ENCODE assay signal across 10 mouse cellular contexts in genomic region chr2:104525506-104525905, GRCm38 (mm10). TPM values are rescaled to one million over a fixed set of nuclear protein-coding genes. Genes with fewer than 3 reads are reported as not detected.
DNase-seq lines count a peak whose midpoint lies in the region; ATAC-seq and TF ChIP-seq lines count a peak whose summit lies in the region.
"Had no signal": no experiment of that assay in that cellular context is flagged by ENCODE, and none has a peak within 500 bp of the region (broad histone marks: within the 10 kb centered on the region; RNA-seq: fewer than 3 reads in every experiment).

No protein-coding gene starts in this region.

- no peak overlapping the region for H3K9ac ChIP-seq in lung, embryonic 14.5 days
- H3K9ac ChIP-seq in midbrain, postnatal 0 days (replicated peaks; ENCODE audit: low read length, poor library complexity, severe bottlenecking), result no peak overlapping the region
- H3K9ac ChIP-seq: embryonic facial prominence, embryonic 15.5 days had no signal

- 7% methylated on average over 5 of the region's 5 CpGs for WGBS in lung, embryonic 14.5 days
- WGBS in midbrain, postnatal 0 days, result 71% methylated on average over 5 of the region's 5 CpGs

- no peaks in the 10 kb centered on the region for H3K36me3 ChIP-seq in lung, embryonic 14.5 days (ENCODE audit: insufficient read depth)
- no peaks in the 10 kb centered on the region for H3K36me3 ChIP-seq in midbrain, postnatal 0 days (ENCODE audit: insufficient read depth, low read length)
- H3K36me3 ChIP-seq: embryonic facial prominence, embryonic 15.5 days; hindbrain, embryonic 10.5 days had no signal

- H3K27me3 ChIP-seq in lung, embryonic 14.5 days (ENCODE audit: insufficient read depth, low read length), result no peaks in the 10 kb centered on the region
- no peaks in the 10 kb centered on the region for H3K27me3 ChIP-seq in midbrain, postnatal 0 days (ENCODE audit: insufficient read depth, low read length)
- H3K27me3 ChIP-seq: embryonic facial prominence, embryonic 15.5 days had no signal

- ATAC-seq in common myeloid progenitor, adult 5-6 weeks (replicated peaks; ENCODE audit: low read depth, poor library complexity, severe bottlenecking), result peak; percentile 92
- ATAC-seq in lung, embryonic 14.5 days (ENCODE audit: insufficient read depth), result no peak
- ATAC-seq in frontal cortex, adult (ENCODE audit: low TSS enrichment), result no peak
- ATAC-seq in midbrain, postnatal 0 days (ENCODE audit: low FRiP score), result no peak

- no peak for TF ChIP-seq CTCF in lung, embryonic 14.5 days (IDR thresholded peaks at IDR 0.05; ENCODE audit: low read depth)
- no peak for TF ChIP-seq CTCF in midbrain, postnatal 0 days (IDR thresholded peaks at IDR 0.05)

- DNase-seq in urinary bladder, postnatal 14 days (ENCODE audit: low spot score), result peak; percentile 41
- DNase-seq in urinary bladder, postnatal 10 days (ENCODE audit: low spot score), result no peak
- peak; percentile 59 for DNase-seq in lung, embryonic 14.5 days
- DNase-seq in cerebellum, adult 8-10 months, result no peak
- no peak for DNase-seq in midbrain, postnatal 0 days (ENCODE audit: low spot score)
- DNase-seq in gastrocnemius, postnatal 25 days, result no peak

- no peak overlapping the region for H3K27ac ChIP-seq in lung, embryonic 14.5 days (ENCODE audit: low read depth)
- H3K27ac ChIP-seq in midbrain, postnatal 0 days (ENCODE audit: low read depth, low read length), result no peak overlapping the region
- H3K27ac ChIP-seq: embryonic facial prominence, embryonic 15.5 days; hindbrain, embryonic 10.5 days had no signal

- no peak overlapping the region for H3K4me2 ChIP-seq in lung, embryonic 14.5 days
- no peak overlapping the region for H3K4me2 ChIP-seq in midbrain, postnatal 0 days (ENCODE audit: low read depth, low read length, poor library complexity, severe bottlenecking)
- H3K4me2 ChIP-seq: embryonic facial prominence, embryonic 15.5 days had no signal

- H3K4me3 ChIP-seq in lung, embryonic 14.5 days (ENCODE audit: low read depth, low read length), result no peak overlapping the region
- H3K4me3 ChIP-seq in midbrain, postnatal 0 days (ENCODE audit: low read depth, low read length), result no peak overlapping the region
- H3K4me3 ChIP-seq: embryonic facial prominence, embryonic 15.5 days; hindbrain, embryonic 10.5 days had no signal

- no peaks in the 10 kb centered on the region for H3K4me1 ChIP-seq in lung, embryonic 14.5 days (ENCODE audit: insufficient read depth)
- no peaks in the 10 kb centered on the region for H3K4me1 ChIP-seq in midbrain, postnatal 0 days (ENCODE audit: insufficient read depth, low read length)
- H3K4me1 ChIP-seq: embryonic facial prominence, embryonic 15.5 days; hindbrain, embryonic 10.5 days had no signal

- no peaks in the 10 kb centered on the region for H3K9me3 ChIP-seq in lung, embryonic 14.5 days (ENCODE audit: low read depth, low read length)
- H3K9me3 ChIP-seq in midbrain, postnatal 0 days (ENCODE audit: low read length), result no peaks in the 10 kb centered on the region
- H3K9me3 ChIP-seq: embryonic facial prominence, embryonic 15.5 days; hindbrain, embryonic 10.5 days had no signal

RNA-seq across cellular contexts. Expression of gene Hipk3, which starts 31.3 kb away (rescaled TPM):
- total RNA-seq in common myeloid progenitor, adult 5-6 weeks (2017), result 31.3 and 35.2 TPM in 2 replicates
- polyA plus RNA-seq in lung, embryonic 14.5 days (2014; fragmentation: Nextera tagmentation; extraction: Ambion mirVana), result 25.0 and 26.3 TPM in 2 replicates
- total RNA-seq in midbrain, postnatal 0 days (2014; rRNA removed), result 43.7 and 44.2 TPM in 2 replicates
- 5.3 and 5.8 TPM in 2 replicates for polyA plus RNA-seq in midbrain, postnatal 0 days (2015; fragmentation: Nextera tagmentation; extraction: Ambion mirVana)
- total RNA-seq in gastrocnemius, postnatal 25 days (2021), result 100 to 1,000 TPM; 158 to 199 TPM

Comparison
In these comparisons a context has a peak if more than half of its experiments do, and no peak if none do; other contexts are left out.
1. DNase-seq: peak in urinary bladder, postnatal 14 days (single experiment) and lung, embryonic 14.5 days (single experiment); none in urinary bladder, postnatal 10 days (single experiment), cerebellum, adult 8-10 months (single experiment), midbrain, postnatal 0 days (single experiment) and gastrocnemius, postnatal 25 days (single experiment).